In genomic region chr6:29609111-29610019, GRCm38 (mm10) we compare ENCODE assay signal across 8 mouse cellular contexts. TPM values are rescaled to one million over a fixed set of nuclear protein-coding genes. Genes with fewer than 3 reads are reported as not detected.
A peak's percentile ranks its signal among the peaks of the same experiment; 100 is the strongest.
DNase-seq lines count a peak whose midpoint lies in the region; ATAC-seq and TF ChIP-seq lines count a peak whose summit lies in the region.

Tnpo3 (minus strand) TSS chr6:29609887.

- H3K4me2 ChIP-seq in heart, embryonic 11.5 days: peak within 1 kb of the TSS; percentile 87
- peak within 1 kb of the TSS; percentile 57 for H3K4me2 ChIP-seq in kidney, embryonic 16.5 days (replicated peaks; ENCODE audit: low read depth, low read length)
- H3K4me2 ChIP-seq in myocyte (ENCODE audit: low read depth): peak within 1 kb of the TSS; percentile 82

- WGBS in heart, embryonic 11.5 days (ENCODE audit: insufficient replicate concordance): under 1% methylated on average over 67 of the region's 67 CpGs
- under 1% methylated on average over 67 of the region's 67 CpGs for WGBS in kidney, embryonic 16.5 days
- under 1% methylated on average over 67 of the region's 67 CpGs for WGBS in liver, adult 2 months

- H3K79me3 ChIP-seq in C2C12 (ENCODE audit: low read depth): peaks cover 52% of the 10 kb centered on the region

- H3K79me2 ChIP-seq in C2C12 (ENCODE audit: control insufficient read depth, insufficient read depth): peaks cover 53% of the 10 kb centered on the region
- peaks cover 16% of the 10 kb centered on the region; the same call in 1 of the 2 replicates for H3K79me2 ChIP-seq in liver, adult 2 months (ENCODE audit: control insufficient read depth, insufficient read depth, low read length)
- H3K79me2 ChIP-seq in myocyte (ENCODE audit: control insufficient read depth, insufficient read depth): peaks cover 52% of the 10 kb centered on the region

- peak within 1 kb of the TSS; percentile 84 for H3K27ac ChIP-seq in heart, embryonic 11.5 days (ENCODE audit: low read depth, low read length)
- peak within 1 kb of the TSS; percentile 94 for H3K27ac ChIP-seq in kidney, embryonic 16.5 days (ENCODE audit: low read length)
- H3K27ac ChIP-seq in liver, adult 2 months (replicated peaks; ENCODE audit: insufficient read depth, low read depth, low read length): peak within 1 kb of the TSS; percentile 90

- no peak for TF ChIP-seq CTCF in C2C12 (IDR thresholded peaks at IDR 0.05; ENCODE audit: control insufficient read depth, insufficient read depth, insufficient read length)
- TF ChIP-seq CTCF in brain, embryonic 14.5 days (IDR thresholded peaks at IDR 0.05; ENCODE audit: borderline replicate concordance, extremely low read depth, insufficient read depth, insufficient read length): no peak
- no peak for TF ChIP-seq CTCF in liver, adult 2 months (IDR thresholded peaks at IDR 0.05; ENCODE audit: low read depth, low read length)

- H3K36me3 ChIP-seq in C2C12 (ENCODE audit: control insufficient read depth, insufficient read depth) (no peaks in the 10 kb centered on the region), myocyte (ENCODE audit: control insufficient read depth, insufficient read depth) (no peaks in the 10 kb centered on the region)
- no peaks in the 10 kb centered on the region for H3K36me3 ChIP-seq in erythroblast, embryonic 14.5 days (ENCODE audit: control insufficient read depth)
- no peaks in the 10 kb centered on the region for H3K36me3 ChIP-seq in heart, embryonic 11.5 days (ENCODE audit: control insufficient read depth, insufficient read depth, low read length)
- H3K36me3 ChIP-seq in kidney, embryonic 16.5 days (ENCODE audit: insufficient read depth, low read length): no peaks in the 10 kb centered on the region
- no peaks in the 10 kb centered on the region for H3K36me3 ChIP-seq in liver, adult 2 months (ENCODE audit: control insufficient read depth, insufficient read depth, low read length)
- H3K36me3 ChIP-seq in splenic B cell, adult 2 months (ENCODE audit: control insufficient read depth, insufficient read depth, low read length, poor library complexity, severe bottlenecking): no peaks in the 10 kb centered on the region; the same call in 1 of the 2 replicates

- H3K9me3 ChIP-seq in erythroblast, embryonic 14.5 days (ENCODE audit: control insufficient read depth, low read length): peaks cover 2% of the 10 kb centered on the region; the same call in 1 of the 2 replicates
- no peaks in the 10 kb centered on the region for H3K9me3 ChIP-seq in heart, embryonic 11.5 days (replicated peaks; ENCODE audit: control insufficient read depth, low read length)
- no peaks in the 10 kb centered on the region for H3K9me3 ChIP-seq in kidney, embryonic 16.5 days (ENCODE audit: low read length)

- H3K27me3 ChIP-seq in C2C12 (ENCODE audit: control insufficient read depth, insufficient read depth, insufficient read length): no peaks in the 10 kb centered on the region
- no peaks in the 10 kb centered on the region for H3K27me3 ChIP-seq in erythroblast, embryonic 14.5 days (ENCODE audit: control insufficient read depth)
- H3K27me3 ChIP-seq in heart, embryonic 11.5 days (ENCODE audit: control insufficient read depth, insufficient read depth, low read length): no peaks in the 10 kb centered on the region
- no peaks in the 10 kb centered on the region for H3K27me3 ChIP-seq in kidney, embryonic 16.5 days (ENCODE audit: insufficient read depth, low read length)
- H3K27me3 ChIP-seq in liver, adult 2 months (ENCODE audit: control insufficient read depth, insufficient read depth, low read length): no peaks in the 10 kb centered on the region
- no peaks in the 10 kb centered on the region for H3K27me3 ChIP-seq in myocyte (ENCODE audit: control insufficient read depth, insufficient read depth, insufficient read length)
- H3K27me3 ChIP-seq in splenic B cell, adult 2 months (ENCODE audit: control insufficient read depth, insufficient read depth, low read length, poor library complexity, severe bottlenecking): no peaks in the 10 kb centered on the region

- H3K4me1 ChIP-seq in erythroblast, embryonic 14.5 days (ENCODE audit: control insufficient read depth): peaks cover 33% of the 10 kb centered on the region
- H3K4me1 ChIP-seq in heart, embryonic 11.5 days (ENCODE audit: control insufficient read depth, insufficient read depth, low read length): peaks cover 8% of the 10 kb centered on the region; the same call in 1 of the 2 replicates
- H3K4me1 ChIP-seq in kidney, embryonic 16.5 days (ENCODE audit: insufficient read depth, low read length): peaks cover 6% of the 10 kb centered on the region
- peaks cover 7% of the 10 kb centered on the region; the same call in 1 of the 2 replicates for H3K4me1 ChIP-seq in liver, adult 2 months (ENCODE audit: control insufficient read depth, insufficient read depth, low read length)

- ATAC-seq in heart, embryonic 11.5 days (replicated peaks; ENCODE audit: insufficient number of reproducible peaks, low FRiP score, low TSS enrichment): peak; percentile 93
- ATAC-seq in kidney, embryonic 16.5 days (ENCODE audit: low FRiP score, low TSS enrichment): peak; percentile 98

- H3ac ChIP-seq in C2C12 (ENCODE audit: control insufficient read depth, insufficient read length, low read depth) (peak within 1 kb of the TSS; percentile 90), myocyte (ENCODE audit: control insufficient read depth, insufficient read length) (peak within 1 kb of the TSS; percentile 83)

- peak within 1 kb of the TSS; percentile 96 for H3K9ac ChIP-seq in heart, embryonic 11.5 days (ENCODE audit: low read depth, low read length)
- H3K9ac ChIP-seq in kidney, embryonic 16.5 days (replicated peaks; ENCODE audit: low read length): peak within 1 kb of the TSS; percentile 96
- peak within 1 kb of the TSS; percentile 84 for H3K9ac ChIP-seq in liver, adult 2 months (ENCODE audit: low read depth, low read length)

- peak; percentile 98 for DNase-seq in brain, embryonic 14.5 days (ENCODE audit: low read depth)
- DNase-seq in liver, adult 2 months (ENCODE audit: extremely low read depth, low read depth, low spot score): peak; percentile 92
- peak; percentile 94 for DNase-seq in splenic B cell, adult 2 months (ENCODE audit: low read depth, low spot score)

- peak within 1 kb of the TSS; percentile 87 for H3K4me3 ChIP-seq in C2C12 (ENCODE audit: insufficient read depth, poor library complexity, severe bottlenecking)
- H3K4me3 ChIP-seq in erythroblast, embryonic 14.5 days (replicated peaks): peak within 1 kb of the TSS; percentile 100
- H3K4me3 ChIP-seq in heart, embryonic 11.5 days (ENCODE audit: low read depth, low read length): peak within 1 kb of the TSS; percentile 95
- peak within 1 kb of the TSS; percentile 100 for H3K4me3 ChIP-seq in kidney, embryonic 16.5 days (ENCODE audit: low read length)
- peak within 1 kb of the TSS; percentile 81 for H3K4me3 ChIP-seq in liver, adult 2 months (ENCODE audit: insufficient read depth, low read depth, low read length)
- peak within 1 kb of the TSS; percentile 99 for H3K4me3 ChIP-seq in myocyte

- TF ChIP-seq POLR2A in brain, embryonic 14.5 days (IDR thresholded peaks at IDR 0.05; ENCODE audit: borderline replicate concordance, extremely low read depth, insufficient read depth, insufficient read length, poor library complexity, severe bottlenecking): peak; percentile 9; the same call in 1 of the 2 replicates
- TF ChIP-seq POLR2A in liver, adult 2 months (IDR thresholded peaks at IDR 0.05; ENCODE audit: extremely low read depth, insufficient read depth, low read length): peak; percentile 60; the same call in 1 of the 2 replicates
- TF ChIP-seq POLR2A in myocyte (IDR thresholded peaks at IDR 0.05; ENCODE audit: insufficient read length, low read depth): peak; percentile 60

TF ChIP-seq in C2C12, 6 proteins besides CTCF, POLR2A, EP300 and RAD21:
- peak; percentile 82 for TF ChIP-seq MAX (IDR thresholded peaks at IDR 0.05)
- TF ChIP-seq CEBPB (IDR thresholded peaks at IDR 0.05; ENCODE audit: low read depth): no peak
- no peak for TF ChIP-seq MYOD1 (IDR thresholded peaks at IDR 0.05; ENCODE audit: control insufficient read depth, insufficient read length, low read depth)
- TF ChIP-seq USF1 (IDR thresholded peaks at IDR 0.05; ENCODE audit: low read depth): no peak
- TF ChIP-seq MYOG (IDR thresholded peaks at IDR 0.05; ENCODE audit: control insufficient read depth, extremely low read depth, insufficient read length): no peak

TF ChIP-seq in myocyte, 11 proteins besides CTCF, POLR2A, EP300 and RAD21:
- TF ChIP-seq MYOD1 (IDR thresholded peaks at IDR 0.05; ENCODE audit: control insufficient read depth in 1 of 3, insufficient read length in 2 of 3, low read depth in 2 of 3): peak in 1 of 3 experiments; percentile 38
- no peak for TF ChIP-seq TCF12 (IDR thresholded peaks at IDR 0.05; ENCODE audit: insufficient read depth, poor library complexity, severe bottlenecking)
- peak in 1 of 3 experiments; percentile 2 for TF ChIP-seq MYOG (IDR thresholded peaks at IDR 0.05; ENCODE audit: control insufficient read depth in 1 of 3, insufficient read depth in 1 of 3, insufficient read length in 2 of 3, low read depth in 2 of 3)
- no peak for TF ChIP-seq REST (IDR thresholded peaks at IDR 0.05; ENCODE audit: insufficient read depth, insufficient read length)
- no peak for TF ChIP-seq USF1 (IDR thresholded peaks at IDR 0.05; ENCODE audit: low read depth)
- TF ChIP-seq MAX (IDR thresholded peaks at IDR 0.05; ENCODE audit: low read depth): no peak
- TF ChIP-seq TCF3 (IDR thresholded peaks at IDR 0.05; ENCODE audit: insufficient read length, low read depth): no peak
- TF ChIP-seq POLR2AphosphoS2 (IDR thresholded peaks at IDR 0.05; ENCODE audit: insufficient read length, low read depth): peak; percentile 57
- TF ChIP-seq CEBPB (IDR thresholded peaks at IDR 0.05; ENCODE audit: insufficient read depth, poor library complexity, severe bottlenecking): no peak

RNA-seq across cellular contexts. Expression of gene Tnpo3, which starts in this region (rescaled TPM):
- polyA plus RNA-seq in C2C12 (2012; fragmentation: generic; extraction: Trizol) (29.4 TPM), myocyte (2012; fragmentation: generic; extraction: Trizol) (25.6 TPM)
- polyA plus RNA-seq in brain, embryonic 14.5 days (2012; rRNA removed): 75.1 and 76.8 TPM in 2 replicates
- 0.66 and 1.1 TPM in 2 replicates for polyA plus RNA-seq in erythroblast, embryonic 14.5 days (2012)
- polyA plus RNA-seq in heart, embryonic 11.5 days (2014; fragmentation: Nextera tagmentation; extraction: Ambion mirVana): 64.5 and 83.9 TPM in 2 replicates
- polyA plus RNA-seq in kidney, embryonic 16.5 days (2015; fragmentation: Nextera tagmentation; extraction: Ambion mirVana): 101 and 106 TPM in 2 replicates
- 26.8 and 31.5 TPM in 2 replicates for total RNA-seq in liver, adult 2 months (2014; rRNA removed)
- 33.3 and 34.7 TPM in 2 replicates for polyA plus RNA-seq in liver, adult 2 months (2012; rRNA removed)

Comparison
In these comparisons a context has a peak if more than half of its experiments do, and no peak if none do; other contexts are left out.
1. Peak in every context shown above with its lines: DNase-seq, ATAC-seq, H3K4me3 ChIP-seq and H3K27ac ChIP-seq.
2. RNA of gene Tnpo3 (polyA plus RNA-seq): 101 to 106 TPM in kidney, embryonic 16.5 days, 75.1 to 76.8 TPM in brain, embryonic 14.5 days, 64.5 to 83.9 TPM in heart, embryonic 11.5 days, 33.3 to 34.7 TPM in liver, adult 2 months, 29.4 TPM in C2C12 (single experiment) and 25.6 TPM in myocyte (single experiment); 0.66 to 1.1 TPM in erythroblast, embryonic 14.5 days; every median in the first group is over 10 times any median in the second.
3. POLR2A ChIP-seq: peak in every context shown above with its lines; median percentile 60 in liver, adult 2 months; 60 in myocyte; 9 in brain, embryonic 14.5 days.